Mouse (Mus musculus) brain, embryonic 14.5 days (tissue): ENCODE data around the gene Olfr194. TPM values are rescaled to one million over a fixed set of nuclear protein-coding genes. Genes with fewer than 3 reads are reported as not detected.
"Not testable (repeated sequence)": the region's sequence is repeated elsewhere in the genome, so short reads cannot be mapped to it uniquely, and the experiment has no call there.

ENCODE experiments used
- DNase-seq: peaks from one replicate; pipeline ENCODE4 v3.0.0-alpha.2; 2011; ENCODE audit warnings: low read depth
- CTCF ChIP-seq: fragments of 200-500 bp; IDR thresholded peaks from 2 replicates; pipeline ENCODE4 v1.5.1; 2012; ENCODE audit warnings: inconsistent platforms, mild to moderate bottlenecking, moderate library complexity, borderline replicate concordance; ENCODE audit not compliant: insufficient read depth, insufficient read length; ENCODE audit errors: extremely low read depth
- POLR2A ChIP-seq: fragments of 200-500 bp; IDR thresholded peaks from 2 replicates; pipeline ENCODE4 v1.6.1; 2012; ENCODE audit warnings: mild to moderate bottlenecking, inconsistent platforms, borderline replicate concordance; ENCODE audit not compliant: poor library complexity, insufficient read depth, insufficient read length, severe bottlenecking; ENCODE audit errors: extremely low read depth
- polyA plus RNA-seq: library from polyadenylated mRNA; depleted of rRNA; stranded (reverse); fragments of >200 nt; gene quantifications from 2 replicates; pipeline ENCODE4 v1.2.3, GENCODE M21; 2012; rRNA removed

Gene Olfr194
- polyA plus RNA-seq = not detected in 2 replicates

DNA sequence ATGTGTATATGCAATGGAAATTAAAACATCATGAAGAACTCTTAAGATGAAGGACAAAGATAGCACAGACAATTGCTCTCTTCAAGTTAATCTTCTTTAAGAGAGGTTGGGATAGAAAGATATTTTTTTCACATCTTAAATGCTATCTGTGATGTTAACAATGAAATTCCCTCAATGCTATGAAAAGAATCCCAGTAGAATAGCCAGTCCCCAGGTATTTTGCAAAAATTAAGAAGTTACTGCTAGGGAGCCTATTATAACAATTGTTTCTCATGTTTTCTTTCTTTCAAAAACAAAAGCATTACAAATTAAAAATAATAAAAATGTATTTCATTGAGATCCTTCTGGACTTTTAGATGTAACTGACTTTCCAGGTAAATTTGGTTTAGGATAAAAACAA lies at the start of gene Olfr194:
Olfr194 (minus strand) TSS at position 101 of the 400 bp plus-strand sequence.
- TF ChIP-seq POLR2A (no peak), CTCF (no peak)
- no peak for DNase-seq

GRCm38 (mm10) chr16:59170354-59170753 lies 49.5 kb upstream of the Olfr194 start, which contains the start of gene Olfr196:
Gene Olfr196, minus strand, starts transcription at chr16:59170454.
- no peak for DNase-seq
- TF ChIP-seq POLR2A = no peak
- TF ChIP-seq CTCF = no peak

DNA sequence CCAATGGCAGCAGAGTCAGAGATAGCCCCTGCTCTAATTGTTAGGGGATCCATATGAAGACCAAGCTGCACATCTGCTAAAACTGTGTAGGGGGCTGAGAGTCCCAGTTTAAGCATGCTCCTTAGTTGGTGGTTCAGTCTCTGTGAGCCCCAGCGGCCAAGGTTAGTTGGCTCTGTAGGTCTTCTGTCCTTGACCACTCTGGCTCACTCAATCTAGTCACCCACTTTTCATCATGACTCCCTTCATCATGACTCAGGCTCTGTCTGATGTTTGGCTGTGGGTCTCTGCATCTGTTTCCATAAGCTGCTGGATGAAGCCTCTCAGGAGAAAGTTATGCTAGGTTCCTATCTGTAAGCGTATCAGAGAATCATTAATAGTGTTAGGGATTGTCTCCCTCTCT lies 31.1 kb upstream of the Olfr194 start:
- TF ChIP-seq POLR2A (no peak), CTCF (no peak)
- DNase-seq = no peak

DNA sequence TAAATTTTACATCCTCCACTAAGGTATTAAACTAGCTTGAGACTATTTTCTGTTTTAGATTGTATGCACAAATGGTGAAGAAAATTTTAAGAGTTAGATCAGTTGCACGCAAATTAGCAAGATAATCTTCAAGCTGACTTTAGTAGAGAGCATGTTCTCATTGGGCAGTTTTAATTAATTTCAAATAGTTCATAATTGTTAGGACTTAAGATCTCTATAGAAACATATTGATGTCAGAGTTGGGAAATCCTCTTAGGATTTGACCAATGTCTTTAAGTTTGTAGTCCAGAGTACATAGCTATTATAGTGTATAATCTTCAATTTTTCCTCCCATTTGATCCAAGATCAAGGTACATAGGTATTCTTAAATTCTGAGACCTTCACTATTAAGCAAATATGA lies 25.9 kb upstream of the Olfr194 start, which contains the start of gene Olfr195:
Olfr195 (plus strand) TSS at position 301 of the 400 bp plus-strand sequence.
- TF ChIP-seq CTCF (no peak), POLR2A (no peak)
- DNase-seq = no peak

- DNase-seq = no peak
- TF ChIP-seq CTCF (no peak), POLR2A (no peak)
These were observed 20.2 kb upstream of the Olfr194 start for GRCm38 (mm10) chr16:59141105-59141504.

- DNase-seq = no peak
- TF ChIP-seq POLR2A = no peak
- TF ChIP-seq CTCF = no peak
These were observed 9.9 kb upstream of the Olfr194 start for GRCm38 (mm10) chr16:59130740-59131139.

- TF ChIP-seq POLR2A (no peak), CTCF (no peak)
These were observed 9.1 kb downstream of the Olfr194 start, which contains the start of gene Olfr193 for GRCm38 (mm10) chr16:59111781-59112180. Gene Olfr193, minus strand, starts transcription at chr16:59111881.

GRCm38 (mm10) chr16:59108522-59108921 lies 12.3 kb downstream of the Olfr194 start:
- DNase-seq = not testable (repeated sequence)

More at GRCm38 (mm10) chr16:59111781-59112180, 9.1 kb downstream of the Olfr194 start, which contains the start of gene Olfr193:
- DNase-seq = no peak

DNA sequence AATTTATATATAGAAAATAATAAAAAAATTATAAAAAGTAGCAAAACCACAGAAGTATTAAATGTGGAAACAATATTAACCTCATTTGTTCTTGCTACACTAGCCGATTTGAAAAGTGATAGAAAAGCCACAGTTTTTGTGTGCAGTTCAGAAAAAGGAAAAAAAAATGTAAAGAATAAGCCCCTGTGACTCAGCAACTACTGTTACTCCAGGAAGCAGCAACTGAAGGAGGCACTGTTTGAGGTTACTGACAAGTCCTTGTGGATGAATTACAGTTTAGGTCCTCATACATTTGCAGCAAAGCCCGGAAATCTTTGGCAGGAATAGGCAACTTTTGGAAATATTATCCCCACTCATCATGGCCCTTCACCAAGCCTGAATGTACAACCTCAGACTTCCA lies 15.6 kb downstream of the Olfr194 start:
- TF ChIP-seq POLR2A (no peak), CTCF (no peak)
- DNase-seq = no peak

GRCm38 (mm10) chr16:59089722-59090121 lies 31.1 kb downstream of the Olfr194 start, which contains the start of gene Olfr191:
Gene Olfr191, minus strand, starts transcription at chr16:59089822.
- DNase-seq = peak; percentile 3

- not testable (repeated sequence) for DNase-seq
These were observed 39.8 kb downstream of the Olfr194 start for GRCm38 (mm10) chr16:59081113-59081512.

DNA sequence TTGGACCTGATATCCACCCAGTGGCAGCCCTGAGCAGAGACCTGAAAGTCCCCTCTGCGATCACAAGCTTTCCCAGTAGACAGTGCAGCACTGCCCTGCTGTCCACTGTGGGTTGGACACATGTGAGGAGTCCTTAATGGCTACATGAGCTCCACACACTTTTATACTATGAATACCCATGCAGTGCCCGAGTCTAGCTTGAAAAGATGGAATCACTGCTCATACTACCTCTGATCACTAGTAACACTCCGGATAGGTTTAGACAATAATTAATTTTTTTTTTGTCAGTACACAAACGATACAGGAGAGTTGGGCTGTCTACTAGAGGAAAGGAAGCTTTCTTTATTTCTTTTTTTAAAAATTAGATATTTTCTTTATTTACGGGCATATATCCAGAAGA lies 43.0 kb downstream of the Olfr194 start, which contains the start of gene Olfr190:
Olfr190 (minus strand) TSS at position 101 of the 400 bp plus-strand sequence.
- no peak for DNase-seq

GRCm38 (mm10) chr16:59073520-59073919 lies 47.3 kb downstream of the Olfr194 start:
- no peak for TF ChIP-seq CTCF
- no peak for TF ChIP-seq POLR2A
- no peak for DNase-seq

More for the DNA sequence above, 43.0 kb downstream of the Olfr194 start, which contains the start of gene Olfr190:
- no peak for TF ChIP-seq POLR2A
- TF ChIP-seq CTCF = no peak
